Comparison of ENCODE assay signal across 8 mouse cellular contexts in genomic region chr5:135007802-135008571, GRCm38 (mm10). TPM values are rescaled to one million over a fixed set of nuclear protein-coding genes. Genes with fewer than 3 reads are reported as not detected.
DNase-seq lines count a peak whose midpoint lies in the region; ATAC-seq and TF ChIP-seq lines count a peak whose summit lies in the region.

No protein-coding gene starts in this region.

- peak overlapping the region; percentile 84 for H3K9ac ChIP-seq in heart, embryonic 13.5 days
- peak overlapping the region; percentile 62 for H3K9ac ChIP-seq in limb, embryonic 14.5 days (ENCODE audit: low read depth, low read length, severe bottlenecking)
- peak overlapping the region; percentile 75 for H3K9ac ChIP-seq in midbrain, postnatal 0 days (replicated peaks; ENCODE audit: low read length, poor library complexity, severe bottlenecking)

- H3K9me3 ChIP-seq in heart, embryonic 13.5 days: no peaks in the 10 kb centered on the region
- no peaks in the 10 kb centered on the region for H3K9me3 ChIP-seq in limb, embryonic 14.5 days (ENCODE audit: control insufficient read depth, low read length)
- H3K9me3 ChIP-seq in midbrain, postnatal 0 days (ENCODE audit: low read length): no peaks in the 10 kb centered on the region

- peak overlapping the region; percentile 96 for H3K27ac ChIP-seq in heart, embryonic 13.5 days (replicated peaks)
- H3K27ac ChIP-seq in limb, embryonic 14.5 days (replicated peaks; ENCODE audit: low read depth, low read length): peak overlapping the region; percentile 97
- peak overlapping the region; percentile 98 for H3K27ac ChIP-seq in midbrain, postnatal 0 days (ENCODE audit: low read depth, low read length)

- H3K4me1 ChIP-seq in heart, embryonic 13.5 days: peaks cover 34% of the 10 kb centered on the region
- H3K4me1 ChIP-seq in limb, embryonic 14.5 days (ENCODE audit: control insufficient read depth, insufficient read depth, low read length): peaks cover 10% of the 10 kb centered on the region; the same call in 1 of the 2 replicates
- H3K4me1 ChIP-seq in midbrain, postnatal 0 days (ENCODE audit: insufficient read depth, low read length): peaks cover 9% of the 10 kb centered on the region; the same call in 1 of the 2 replicates

- peak; percentile 45 for TF ChIP-seq CTCF in midbrain, postnatal 0 days (IDR thresholded peaks at IDR 0.05)

- H3K4me3 ChIP-seq in heart, embryonic 13.5 days: peak overlapping the region; percentile 77
- peak overlapping the region; percentile 51 for H3K4me3 ChIP-seq in limb, embryonic 14.5 days (replicated peaks; ENCODE audit: low read length)
- peak overlapping the region; percentile 54 for H3K4me3 ChIP-seq in midbrain, postnatal 0 days (ENCODE audit: low read depth, low read length)

- WGBS in heart, embryonic 13.5 days: 28% methylated on average over 15 of the region's 16 CpGs
- WGBS in limb, embryonic 14.5 days: 33% methylated on average over 16 of the region's 16 CpGs
- 32% methylated on average over 16 of the region's 16 CpGs for WGBS in midbrain, postnatal 0 days

- ATAC-seq in heart, embryonic 13.5 days (ENCODE audit: extremely low read depth, insufficient number of reproducible peaks, low FRiP score, low TSS enrichment): no peak
- no peak for ATAC-seq in limb, embryonic 14.5 days (ENCODE audit: low FRiP score, low read depth)
- no peak for ATAC-seq in midbrain, postnatal 0 days (ENCODE audit: low FRiP score)

- peak; percentile 72 for DNase-seq in kidney, adult 9 months
- no peak for DNase-seq in kidney, adult 18-20 months
- DNase-seq in T-cell, adult 2 months (ENCODE audit: low spot score): peak; percentile 34
- no peak for DNase-seq in limb, embryonic 14.5 days (ENCODE audit: low spot score)
- peak; percentile 42 for DNase-seq in midbrain, postnatal 0 days (ENCODE audit: low spot score)
- DNase-seq in layer of hippocampus, postnatal 36 days: no peak
- no peak for DNase-seq in adipocyte (ENCODE audit: low spot score)

- peaks cover 4% of the 10 kb centered on the region; the same call in 1 of the 2 replicates for H3K27me3 ChIP-seq in heart, embryonic 13.5 days (replicated peaks)
- no peaks in the 10 kb centered on the region for H3K27me3 ChIP-seq in limb, embryonic 14.5 days (ENCODE audit: control insufficient read depth, insufficient read depth, low read length)
- no peaks in the 10 kb centered on the region for H3K27me3 ChIP-seq in midbrain, postnatal 0 days (ENCODE audit: insufficient read depth, low read length)

- TF ChIP-seq POLR2A in limb, embryonic 14.5 days (IDR thresholded peaks at IDR 0.05; ENCODE audit: borderline replicate concordance, extremely low read depth, insufficient read depth, insufficient read length): no peak

- peak overlapping the region; percentile 82 for H3K4me2 ChIP-seq in heart, embryonic 13.5 days
- H3K4me2 ChIP-seq in limb, embryonic 14.5 days (replicated peaks; ENCODE audit: low read depth, low read length, severe bottlenecking): peak overlapping the region; percentile 70
- H3K4me2 ChIP-seq in midbrain, postnatal 0 days (ENCODE audit: low read depth, low read length, poor library complexity, severe bottlenecking): peak overlapping the region; percentile 76

- peaks cover 10% of the 10 kb centered on the region for H3K36me3 ChIP-seq in heart, embryonic 13.5 days
- H3K36me3 ChIP-seq in limb, embryonic 14.5 days (ENCODE audit: control insufficient read depth, insufficient read depth, low read length): no peaks in the 10 kb centered on the region
- H3K36me3 ChIP-seq in midbrain, postnatal 0 days (ENCODE audit: insufficient read depth, low read length): peaks cover 2% of the 10 kb centered on the region; the same call in 1 of the 2 replicates

RNA-seq across cellular contexts. Expression of gene Abhd11, which starts 1.0 kb away (rescaled TPM):
- polyA plus RNA-seq in heart, embryonic 13.5 days (2015; fragmentation: Nextera tagmentation; extraction: Ambion mirVana): 59.1 and 65.8 TPM in 2 replicates
- polyA plus RNA-seq in limb, embryonic 14.5 days (2012; rRNA removed): 83.2 and 94.3 TPM in 2 replicates
- 64.7 and 67.4 TPM in 2 replicates for polyA plus RNA-seq in limb, embryonic 14.5 days (2014; fragmentation: Nextera tagmentation; extraction: Ambion mirVana)
- total RNA-seq in midbrain, postnatal 0 days (2014; rRNA removed): 56.8 and 64.4 TPM in 2 replicates
- 85.3 and 85.6 TPM in 2 replicates for polyA plus RNA-seq in midbrain, postnatal 0 days (2015; fragmentation: Nextera tagmentation; extraction: Ambion mirVana)
- total RNA-seq in layer of hippocampus, postnatal 36 days (2021): 10 to 100 TPM; 27.7 to 33.1 TPM

RNA-seq across cellular contexts. Expression of gene Stx1a, which starts 15.3 kb away (rescaled TPM):
- 8.2 and 8.3 TPM in 2 replicates for polyA plus RNA-seq in heart, embryonic 13.5 days (2015; fragmentation: Nextera tagmentation; extraction: Ambion mirVana)
- 39.2 and 45.5 TPM in 2 replicates for polyA plus RNA-seq in limb, embryonic 14.5 days (2012; rRNA removed)
- polyA plus RNA-seq in limb, embryonic 14.5 days (2014; fragmentation: Nextera tagmentation; extraction: Ambion mirVana): 11.4 and 13.0 TPM in 2 replicates
- 165 and 175 TPM in 2 replicates for total RNA-seq in midbrain, postnatal 0 days (2014; rRNA removed)
- 190 and 202 TPM in 2 replicates for polyA plus RNA-seq in midbrain, postnatal 0 days (2015; fragmentation: Nextera tagmentation; extraction: Ambion mirVana)
- total RNA-seq in layer of hippocampus, postnatal 36 days (2021): 10 to 100 TPM; 96.3 to 96.4 TPM

RNA-seq across cellular contexts. Expression of gene Cldn3, which starts 22.0 kb away (rescaled TPM):
- 6.3 and 7.0 TPM in 2 replicates for polyA plus RNA-seq in heart, embryonic 13.5 days (2015; fragmentation: Nextera tagmentation; extraction: Ambion mirVana)
- 7.2 and 8.8 TPM in 2 replicates for polyA plus RNA-seq in limb, embryonic 14.5 days (2012; rRNA removed)
- 14.7 and 18.3 TPM in 2 replicates for polyA plus RNA-seq in limb, embryonic 14.5 days (2014; fragmentation: Nextera tagmentation; extraction: Ambion mirVana)
- 2.2 and 3.1 TPM in 2 replicates for total RNA-seq in midbrain, postnatal 0 days (2014; rRNA removed)
- 3.0 and 3.3 TPM in 2 replicates for polyA plus RNA-seq in midbrain, postnatal 0 days (2015; fragmentation: Nextera tagmentation; extraction: Ambion mirVana)
- total RNA-seq in layer of hippocampus, postnatal 36 days (2021): under 1 TPM; 0.61 to 0.92 TPM

RNA-seq across cellular contexts. Expression of gene Dnajc30, which starts 56.0 kb away (rescaled TPM):
- 26.4 and 28.1 TPM in 2 replicates for polyA plus RNA-seq in heart, embryonic 13.5 days (2015; fragmentation: Nextera tagmentation; extraction: Ambion mirVana)
- polyA plus RNA-seq in limb, embryonic 14.5 days (2012; rRNA removed): 29.1 and 31.3 TPM in 2 replicates
- 32.6 and 39.2 TPM in 2 replicates for polyA plus RNA-seq in limb, embryonic 14.5 days (2014; fragmentation: Nextera tagmentation; extraction: Ambion mirVana)
- 13.5 and 21.4 TPM in 2 replicates for total RNA-seq in midbrain, postnatal 0 days (2014; rRNA removed)
- polyA plus RNA-seq in midbrain, postnatal 0 days (2015; fragmentation: Nextera tagmentation; extraction: Ambion mirVana): 52.5 and 52.8 TPM in 2 replicates
- total RNA-seq in layer of hippocampus, postnatal 36 days (2021): 10 to 100 TPM; 38.3 to 38.4 TPM

RNA-seq across cellular contexts. Expression of gene Bud23, which starts 56.8 kb away (rescaled TPM):
- 70.8 and 71.2 TPM in 2 replicates for polyA plus RNA-seq in heart, embryonic 13.5 days (2015; fragmentation: Nextera tagmentation; extraction: Ambion mirVana)
- polyA plus RNA-seq in limb, embryonic 14.5 days (2012; rRNA removed): 107 and 121 TPM in 2 replicates
- 101 and 108 TPM in 2 replicates for polyA plus RNA-seq in limb, embryonic 14.5 days (2014; fragmentation: Nextera tagmentation; extraction: Ambion mirVana)
- 48.3 and 49.9 TPM in 2 replicates for total RNA-seq in midbrain, postnatal 0 days (2014; rRNA removed)
- polyA plus RNA-seq in midbrain, postnatal 0 days (2015; fragmentation: Nextera tagmentation; extraction: Ambion mirVana): 63.6 and 65.5 TPM in 2 replicates
- total RNA-seq in layer of hippocampus, postnatal 36 days (2021): 10 to 100 TPM; 49.4 to 60.1 TPM

Comparison
In these comparisons a context has a peak if more than half of its experiments do, and no peak if none do; other contexts are left out.
1. DNase-seq: peak in kidney, adult 9 months (single experiment), T-cell, adult 2 months (single experiment) and midbrain, postnatal 0 days (single experiment); none in kidney, adult 18-20 months (single experiment), limb, embryonic 14.5 days (single experiment), layer of hippocampus, postnatal 36 days (0 of 2) and adipocyte (single experiment).
2. Peak in every context shown above with its lines, with median percentiles within 50 percentile points of each other: H3K27ac ChIP-seq, H3K4me2 ChIP-seq, H3K4me3 ChIP-seq and H3K9ac ChIP-seq.